Mouse (Mus musculus) E14TG2a.4 (cell line): Measurements from ENCODE around the gene Hba-x.

Experiments used
- H3K27me3 ChIP-seq: 2 replicates; pipeline ENCODE4 v1.6.1; 2014; ENCODE audit warnings: low read length, control low read depth; ENCODE audit not compliant: insufficient read depth
- H3K36me3 ChIP-seq: 2 replicates; pipeline ENCODE4 v1.6.1; 2014; ENCODE audit warnings: low read length, control low read depth; ENCODE audit not compliant: insufficient read depth
- H3K4me1 ChIP-seq: replicated peaks from 2 replicates; pipeline ENCODE4 v1.6.1; 2014; ENCODE audit warnings: low read depth, low read length, control low read depth
- H3K4me3 ChIP-seq: replicated peaks from 2 replicates; pipeline ENCODE4 v1.5.1; 2014; ENCODE audit warnings: mild to moderate bottlenecking, low read length
- H3K9me3 ChIP-seq: 2 replicates; pipeline ENCODE4 v1.6.1; 2014; ENCODE audit warnings: low read length, control low read depth
- CTCF ChIP-seq: conservative IDR thresholded peaks from 2 replicates; pipeline ENCODE4 v1.5.1; 2014; ENCODE audit warnings: low read length
- NANOG ChIP-seq: IDR thresholded peaks from 2 replicates; pipeline ENCODE4 v1.6.1; 2014; ENCODE audit warnings: borderline replicate concordance, low read length, mixed read lengths
- POU5F1 ChIP-seq: IDR thresholded peaks from 2 replicates; pipeline ENCODE4 v1.6.1; 2014; ENCODE audit warnings: low read length, borderline replicate concordance

Gene Hba-x

DNA sequence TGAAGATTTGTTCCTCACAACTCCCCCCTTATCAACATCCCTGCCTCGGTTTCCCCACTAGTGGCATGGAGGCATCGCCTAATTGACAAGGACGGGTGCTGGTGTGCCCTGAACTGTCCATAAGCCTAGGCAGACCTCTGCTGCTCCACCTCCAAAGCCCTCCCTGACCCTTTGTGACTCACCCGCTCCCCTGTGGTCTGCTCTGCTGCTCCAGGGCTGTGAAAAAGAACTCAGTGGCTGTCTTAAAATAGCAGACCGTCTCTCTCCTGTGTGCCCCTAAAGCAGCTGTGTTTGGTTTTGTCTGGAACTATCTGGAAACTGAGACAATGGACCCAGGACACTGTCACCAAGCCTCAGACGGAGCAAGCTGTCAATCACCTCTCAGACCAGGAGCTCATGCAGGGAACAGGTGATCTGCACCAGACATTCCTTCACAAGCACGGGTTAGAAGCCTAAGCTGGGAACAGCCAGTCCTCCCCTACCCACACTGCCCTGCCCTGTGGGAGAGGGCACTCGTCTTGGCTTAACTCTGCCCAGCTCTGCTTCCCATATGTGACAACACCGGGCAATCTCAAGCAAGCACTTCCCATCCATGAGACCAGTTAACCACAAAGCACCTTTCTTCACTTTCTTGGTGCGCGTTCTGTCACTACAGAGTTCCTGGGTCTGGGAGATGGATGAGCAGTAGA, 44.5 kb downstream of the Hba-x start:
- peaks cover 9% of the 10 kb centered on the region for H3K4me1 ChIP-seq
- TF ChIP-seq CTCF (no peak), POU5F1 (no peak), NANOG (no peak)
- H3K27me3 ChIP-seq, result peaks cover 31% of the 10 kb centered on the region
- 0 out of 2 replicates have a peak, but pooled peaks cover 3% of the 10 kb centered on the region for H3K9me3 ChIP-seq
- no peak overlapping the region for H3K4me3 ChIP-seq
- no peaks in the 10 kb centered on the region for H3K36me3 ChIP-seq

GRCm38 (mm10) chr11:32321196-32321565, 45.0 kb downstream of the Hba-x start:
- Histone ChIP-seq H3K4me1 (peaks cover 9% of the 10 kb centered on the region), H3K27me3 (peaks cover 29% of the 10 kb centered on the region), H3K9me3 (0 out of 2 replicates have a peak, but pooled peaks cover 3% of the 10 kb centered on the region), H3K4me3 (no peak overlapping the region), H3K36me3 (no peaks in the 10 kb centered on the region)
- TF ChIP-seq POU5F1 (no peak), NANOG (no peak), CTCF (peak; percentile 84)

GRCm38 (mm10) chr11:32324609-32325008, 48.4 kb downstream of the Hba-x start:
- peaks cover 24% of the 10 kb centered on the region for H3K27me3 ChIP-seq
- TF ChIP-seq CTCF (peak; percentile 95), POU5F1 (no peak), NANOG (no peak)
- no peaks in the 10 kb centered on the region for H3K9me3 ChIP-seq
- no peaks in the 10 kb centered on the region for H3K36me3 ChIP-seq
- peaks cover 9% of the 10 kb centered on the region for H3K4me1 ChIP-seq
- no peak overlapping the region for H3K4me3 ChIP-seq
